Mouse (Mus musculus): ENCODE data around the gene Pcp4l1.

Pcp4l1 gene

DNA sequence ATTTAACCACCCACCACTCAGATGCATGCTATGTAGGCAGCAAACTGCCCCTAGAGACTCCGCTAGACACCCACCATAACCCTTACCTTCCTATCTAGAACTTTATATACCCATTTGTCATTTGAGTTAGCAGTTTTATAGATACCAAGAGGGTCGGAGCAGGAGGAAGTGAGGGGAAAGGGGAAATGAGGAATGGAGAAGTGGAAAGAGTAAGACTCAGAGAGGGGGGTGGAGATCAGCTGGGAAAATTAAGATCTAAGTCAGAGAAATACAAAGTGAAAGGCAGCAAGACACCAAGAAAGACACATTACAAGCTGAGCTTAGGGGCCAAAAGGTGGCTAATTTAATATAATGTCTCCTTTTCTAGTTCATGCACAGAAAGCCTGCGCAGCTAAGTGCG is 38.5 kb upstream of the Pcp4l1 start:
- H3K4me3 ChIP-seq (replicated peaks; ENCODE audit: low read length), result peak overlapping the region; percentile 23; the same call in 1 of the 2 replicates
- peaks cover 53% of the 10 kb centered on the region for H3K36me3 ChIP-seq (ENCODE audit: insufficient read depth, low read length)
- H3K27me3 ChIP-seq (ENCODE audit: insufficient read depth, low read length), result no peaks in the 10 kb centered on the region
- TF ChIP-seq CTCF (conservative IDR thresholded peaks at IDR 0.05; ENCODE audit: low read length), result no peak
- TF ChIP-seq NANOG (IDR thresholded peaks at IDR 0.05; ENCODE audit: borderline replicate concordance, low read length), result no peak
- no peak for TF ChIP-seq POU5F1 (IDR thresholded peaks at IDR 0.05; ENCODE audit: borderline replicate concordance, low read length)
- no peaks in the 10 kb centered on the region for H3K9me3 ChIP-seq (ENCODE audit: low read length)
- H3K4me1 ChIP-seq (replicated peaks; ENCODE audit: low read depth, low read length), result peaks cover 52% of the 10 kb centered on the region

DNA sequence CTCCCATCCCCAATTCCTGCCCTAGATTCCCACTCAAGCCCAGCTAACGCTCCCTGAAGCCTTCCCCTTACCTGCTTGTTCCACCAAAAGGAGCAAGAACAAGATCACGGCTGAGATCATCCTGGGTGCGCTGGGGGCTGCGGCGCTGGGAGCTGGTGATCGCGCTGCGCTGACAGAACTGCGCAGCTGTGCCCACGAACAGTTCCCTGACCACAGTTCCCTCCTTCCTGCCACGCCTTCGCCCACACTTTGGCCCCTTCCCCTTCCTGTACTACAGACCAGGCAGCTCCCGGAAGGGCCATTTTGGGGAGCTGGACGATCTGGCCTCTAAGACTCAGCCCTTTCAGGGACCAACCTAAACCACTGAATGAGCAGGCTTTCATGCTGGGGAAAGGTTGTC is 38.1 kb upstream of the Pcp4l1 start, which contains the start of gene Fcer1g:
TSS of gene Fcer1g (minus strand) at position 240 of the 400 bp plus-strand sequence.
- TF ChIP-seq CTCF (conservative IDR thresholded peaks at IDR 0.05; ENCODE audit: low read length) (no peak), POU5F1 (IDR thresholded peaks at IDR 0.05; ENCODE audit: borderline replicate concordance, low read length) (no peak), NANOG (IDR thresholded peaks at IDR 0.05; ENCODE audit: borderline replicate concordance, low read length) (no peak)
- H3K4me3 ChIP-seq (replicated peaks; ENCODE audit: low read length), result peak within 1 kb of the TSS; percentile 23; the same call in 1 of the 2 replicates
- H3K4me1 ChIP-seq (replicated peaks; ENCODE audit: low read depth, low read length), result peaks cover 52% of the 10 kb centered on the region
- no peaks in the 10 kb centered on the region for H3K27me3 ChIP-seq (ENCODE audit: insufficient read depth, low read length)
- peaks cover 49% of the 10 kb centered on the region for H3K36me3 ChIP-seq (ENCODE audit: insufficient read depth, low read length)
- H3K9me3 ChIP-seq (ENCODE audit: low read length), result no peaks in the 10 kb centered on the region

- Histone ChIP-seq H3K27me3 (ENCODE audit: insufficient read depth, low read length) (no peaks in the 10 kb centered on the region), H3K4me3 (replicated peaks; ENCODE audit: low read length) (no peak overlapping the region), H3K4me1 (replicated peaks; ENCODE audit: low read depth, low read length) (peaks cover 49% of the 10 kb centered on the region), H3K9me3 (ENCODE audit: low read length) (no peaks in the 10 kb centered on the region), H3K36me3 (ENCODE audit: insufficient read depth, low read length) (peaks cover 39% of the 10 kb centered on the region)
- TF ChIP-seq CTCF (conservative IDR thresholded peaks at IDR 0.05; ENCODE audit: low read length) (no peak), POU5F1 (IDR thresholded peaks at IDR 0.05; ENCODE audit: borderline replicate concordance, low read length) (no peak), NANOG (IDR thresholded peaks at IDR 0.05; ENCODE audit: borderline replicate concordance, low read length) (no peak)
These were observed 37.0 kb upstream of the Pcp4l1 start for GRCm38 (mm10) chr1:171232800-171233730.

DNA sequence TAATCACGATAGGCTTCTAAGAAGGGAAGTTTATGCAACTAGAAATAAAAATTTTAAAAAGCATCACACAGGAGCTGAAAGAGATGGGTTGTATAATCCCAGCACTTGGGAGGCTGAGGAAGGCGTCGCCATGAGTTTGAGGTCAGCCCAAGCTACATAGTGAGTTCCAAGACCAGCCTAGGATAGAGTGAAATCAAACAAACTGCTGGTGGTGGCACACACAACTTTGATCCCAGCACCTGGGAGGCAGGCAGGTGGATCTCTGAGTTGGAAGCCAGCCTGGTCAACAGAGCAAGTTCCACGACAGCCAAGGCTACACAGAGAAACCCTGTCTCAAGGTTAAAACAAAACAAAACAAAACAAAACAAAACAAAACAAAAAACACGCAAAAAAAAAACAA is 36.3 kb upstream of the Pcp4l1 start:
- no peaks in the 10 kb centered on the region for H3K27me3 ChIP-seq (ENCODE audit: insufficient read depth, low read length)
- no peaks in the 10 kb centered on the region for H3K9me3 ChIP-seq (ENCODE audit: low read length)
- peaks cover 51% of the 10 kb centered on the region for H3K4me1 ChIP-seq (replicated peaks; ENCODE audit: low read depth, low read length)
- no peak for TF ChIP-seq POU5F1 (IDR thresholded peaks at IDR 0.05; ENCODE audit: borderline replicate concordance, low read length)
- no peak for TF ChIP-seq CTCF (conservative IDR thresholded peaks at IDR 0.05; ENCODE audit: low read length)
- no peak for TF ChIP-seq NANOG (IDR thresholded peaks at IDR 0.05; ENCODE audit: borderline replicate concordance, low read length)
- peaks cover 32% of the 10 kb centered on the region for H3K36me3 ChIP-seq (ENCODE audit: insufficient read depth, low read length)
- H3K4me3 ChIP-seq (replicated peaks; ENCODE audit: low read length), result no peak overlapping the region

DNA sequence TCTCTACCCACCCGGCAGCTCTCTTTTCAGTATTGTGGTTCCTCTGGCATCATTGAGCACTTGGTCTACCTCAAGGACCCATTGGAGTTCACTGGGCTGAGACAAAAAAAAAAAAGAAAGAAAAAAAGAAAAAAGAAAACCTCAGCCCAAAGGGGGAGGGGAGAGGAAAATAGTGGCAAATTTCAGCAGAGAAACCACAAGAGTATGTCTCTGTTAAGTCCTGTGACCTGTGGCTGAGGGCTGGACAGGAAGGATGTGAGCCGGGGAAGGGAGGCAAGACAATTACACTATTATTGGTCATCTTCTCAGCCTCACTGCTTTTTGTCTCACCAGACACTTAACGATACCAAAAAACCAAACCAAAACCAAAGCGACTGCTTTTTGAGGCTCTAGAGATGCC is 35.8 kb upstream of the Pcp4l1 start:
- no peaks in the 10 kb centered on the region for H3K27me3 ChIP-seq (ENCODE audit: insufficient read depth, low read length)
- H3K4me3 ChIP-seq (replicated peaks; ENCODE audit: low read length), result no peak overlapping the region
- peaks cover 27% of the 10 kb centered on the region for H3K36me3 ChIP-seq (ENCODE audit: insufficient read depth, low read length)
- TF ChIP-seq CTCF (conservative IDR thresholded peaks at IDR 0.05; ENCODE audit: low read length), result no peak
- TF ChIP-seq NANOG (IDR thresholded peaks at IDR 0.05; ENCODE audit: borderline replicate concordance, low read length), result no peak
- no peak for TF ChIP-seq POU5F1 (IDR thresholded peaks at IDR 0.05; ENCODE audit: borderline replicate concordance, low read length)
- H3K4me1 ChIP-seq (replicated peaks; ENCODE audit: low read depth, low read length), result peaks cover 48% of the 10 kb centered on the region
- no peaks in the 10 kb centered on the region for H3K9me3 ChIP-seq (ENCODE audit: low read length)

DNA sequence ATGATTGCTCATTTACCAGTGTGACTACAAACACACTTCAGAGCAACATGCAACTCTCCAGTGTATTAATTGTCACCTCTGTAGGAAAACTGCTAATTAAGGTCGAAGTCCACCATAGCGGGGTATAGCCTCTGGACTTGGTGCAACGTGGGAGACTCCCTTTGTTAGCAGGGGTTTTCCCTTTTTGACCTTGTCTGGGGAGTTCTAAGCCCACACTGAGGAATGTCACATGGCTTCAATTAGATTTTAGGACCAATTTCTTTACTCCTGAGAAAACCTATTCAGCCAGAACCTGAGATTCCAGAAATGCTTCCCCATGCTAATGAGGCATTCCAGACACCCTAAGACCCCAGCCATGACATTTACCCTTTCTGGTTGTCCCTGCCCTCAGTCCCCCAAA is 34.1 kb upstream of the Pcp4l1 start:
- H3K4me1 ChIP-seq (replicated peaks; ENCODE audit: low read depth, low read length), result peaks cover 53% of the 10 kb centered on the region
- H3K36me3 ChIP-seq (ENCODE audit: insufficient read depth, low read length), result peaks cover 12% of the 10 kb centered on the region
- no peaks in the 10 kb centered on the region for H3K27me3 ChIP-seq (ENCODE audit: insufficient read depth, low read length)
- H3K4me3 ChIP-seq (replicated peaks; ENCODE audit: low read length), result no peak overlapping the region
- H3K9me3 ChIP-seq (ENCODE audit: low read length), result no peaks in the 10 kb centered on the region
- no peak for TF ChIP-seq POU5F1 (IDR thresholded peaks at IDR 0.05; ENCODE audit: borderline replicate concordance, low read length)
- TF ChIP-seq CTCF (conservative IDR thresholded peaks at IDR 0.05; ENCODE audit: low read length), result no peak
- TF ChIP-seq NANOG (IDR thresholded peaks at IDR 0.05; ENCODE audit: borderline replicate concordance, low read length), result no peak

GRCm38 (mm10) chr1:171229750-171230149 is 33.7 kb upstream of the Pcp4l1 start:
- Histone ChIP-seq H3K36me3 (ENCODE audit: insufficient read depth, low read length) (peaks cover 7% of the 10 kb centered on the region), H3K4me1 (replicated peaks; ENCODE audit: low read depth, low read length) (peaks cover 52% of the 10 kb centered on the region), H3K27me3 (ENCODE audit: insufficient read depth, low read length) (no peaks in the 10 kb centered on the region), H3K9me3 (ENCODE audit: low read length) (no peaks in the 10 kb centered on the region), H3K4me3 (replicated peaks; ENCODE audit: low read length) (no peak overlapping the region)
- TF ChIP-seq NANOG (IDR thresholded peaks at IDR 0.05; ENCODE audit: borderline replicate concordance, low read length) (no peak), POU5F1 (IDR thresholded peaks at IDR 0.05; ENCODE audit: borderline replicate concordance, low read length) (no peak), CTCF (conservative IDR thresholded peaks at IDR 0.05; ENCODE audit: low read length) (no peak)

DNA sequence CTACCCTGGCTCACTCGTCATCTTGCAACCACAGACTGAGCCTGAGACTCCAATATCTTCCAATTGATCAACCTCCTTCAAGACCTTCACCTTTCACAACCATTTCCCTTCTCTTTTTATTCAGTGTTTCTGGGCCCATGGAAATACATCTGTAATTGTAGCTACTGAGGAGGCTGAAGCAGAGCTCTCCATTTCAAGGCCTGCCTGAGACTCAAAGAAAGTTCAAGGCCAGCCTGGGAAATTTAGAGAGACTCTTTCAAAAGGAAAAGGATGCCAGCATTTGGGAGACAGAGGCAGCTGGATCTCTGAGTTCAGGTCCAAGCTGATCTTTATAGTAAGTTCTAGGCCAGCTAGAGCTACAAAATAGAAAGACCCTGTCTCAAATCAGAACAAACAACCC is 31.8 kb upstream of the Pcp4l1 start:
- Histone ChIP-seq H3K9me3 (ENCODE audit: low read length) (no peaks in the 10 kb centered on the region), H3K4me3 (replicated peaks; ENCODE audit: low read length) (no peak overlapping the region), H3K4me1 (replicated peaks; ENCODE audit: low read depth, low read length) (peaks cover 45% of the 10 kb centered on the region), H3K27me3 (ENCODE audit: insufficient read depth, low read length) (no peaks in the 10 kb centered on the region), H3K36me3 (ENCODE audit: insufficient read depth, low read length) (no peaks in the 10 kb centered on the region)
- TF ChIP-seq POU5F1 (IDR thresholded peaks at IDR 0.05; ENCODE audit: borderline replicate concordance, low read length) (no peak), NANOG (IDR thresholded peaks at IDR 0.05; ENCODE audit: borderline replicate concordance, low read length) (no peak), CTCF (conservative IDR thresholded peaks at IDR 0.05; ENCODE audit: low read length) (no peak)
